Mouse (Mus musculus): ENCODE measurements around the gene Tchh. TPM values are rescaled to one million over a fixed set of nuclear protein-coding genes. Genes with fewer than 3 reads are reported as not detected.
"Not testable (repeated sequence)": the region's sequence is repeated elsewhere in the genome, so short reads cannot be mapped to it uniquely, and the experiment has no call there.

The Tchh gene
- 1 to 10 TPM; 1.3 to 2.5 (median 1.6) TPM for total RNA-seq (2022)

DNA sequence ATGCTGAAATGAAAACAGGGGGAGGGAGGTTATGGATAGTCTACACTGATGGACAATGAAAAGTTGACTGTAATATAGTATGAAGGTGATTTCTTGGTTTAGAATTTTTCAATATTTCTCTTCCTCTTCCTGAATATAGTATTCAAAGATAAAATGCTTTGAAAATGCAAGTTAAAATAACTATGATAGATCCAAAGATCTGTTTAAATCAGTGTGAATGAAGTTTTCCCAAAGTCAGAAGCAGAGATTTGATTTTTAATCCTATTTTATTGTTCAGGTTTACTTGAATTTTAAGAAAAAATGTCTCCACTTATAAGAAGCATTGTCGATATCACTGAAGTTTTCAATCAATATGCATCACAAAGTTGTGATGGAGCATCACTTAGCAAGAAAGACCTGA, at the start of gene Tchh:
Gene Tchh (plus strand): TSS at position 301 of the 400 bp plus-strand sequence.
- no peak for DNase-seq (ENCODE audit: low spot score in 2 of 2)

- DNase-seq (ENCODE audit: low spot score in 2 of 2), result no peak
These were observed 48.8 kb upstream of the Tchh start, which contains the start of gene Rptn for GRCm38 (mm10) chr3:93393366-93393765. TSS of gene Rptn (plus strand) at chr3:93393699.

GRCm38 (mm10) chr3:93403936-93404335, 38.2 kb upstream of the Tchh start:
- DNase-seq (ENCODE audit: low spot score in 2 of 2), result no peak

DNA sequence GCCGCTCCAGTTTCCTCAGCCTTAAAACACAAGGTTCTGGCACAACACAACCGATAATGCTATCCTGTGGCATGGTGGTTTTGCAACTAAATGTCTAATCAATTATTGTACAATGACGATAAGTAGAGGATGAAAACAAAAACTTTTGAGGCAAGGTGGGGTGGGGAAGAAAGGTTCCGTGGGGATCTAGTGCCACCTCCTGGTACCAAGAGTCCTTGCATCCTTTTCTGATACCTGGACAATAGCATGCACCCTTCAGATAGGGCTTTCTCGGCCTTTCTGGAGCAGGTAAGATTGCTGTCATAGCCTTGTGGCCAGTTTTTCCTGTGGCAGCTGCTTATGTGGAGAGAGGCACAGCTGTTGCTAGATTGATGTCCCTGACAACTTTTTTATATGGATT, 35.1 kb upstream of the Tchh start:
- peak in 1 of 2 experiments; percentile 8 for DNase-seq (ENCODE audit: low spot score in 2 of 2)

DNA sequence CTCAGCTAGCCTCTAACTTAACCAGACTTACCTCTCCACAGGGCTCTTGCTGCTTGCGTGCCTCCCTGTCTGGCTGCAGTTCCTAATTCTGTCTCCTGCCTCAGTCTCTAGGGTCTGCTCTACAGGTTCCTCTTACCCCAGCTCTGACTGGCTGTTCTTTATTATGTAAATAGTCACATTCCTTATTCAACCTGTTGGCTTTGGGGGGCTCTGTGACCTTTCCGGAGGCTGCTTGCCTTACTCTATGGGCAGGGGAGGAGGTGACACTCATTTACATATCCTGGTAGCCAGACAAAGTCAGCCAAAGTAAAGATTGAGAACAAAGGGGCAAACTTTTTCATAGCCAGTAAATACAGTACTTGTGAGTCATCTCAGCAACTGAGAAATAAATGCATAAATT, 30.2 kb upstream of the Tchh start:
- DNase-seq (ENCODE audit: low spot score in 2 of 2), result no peak

DNA sequence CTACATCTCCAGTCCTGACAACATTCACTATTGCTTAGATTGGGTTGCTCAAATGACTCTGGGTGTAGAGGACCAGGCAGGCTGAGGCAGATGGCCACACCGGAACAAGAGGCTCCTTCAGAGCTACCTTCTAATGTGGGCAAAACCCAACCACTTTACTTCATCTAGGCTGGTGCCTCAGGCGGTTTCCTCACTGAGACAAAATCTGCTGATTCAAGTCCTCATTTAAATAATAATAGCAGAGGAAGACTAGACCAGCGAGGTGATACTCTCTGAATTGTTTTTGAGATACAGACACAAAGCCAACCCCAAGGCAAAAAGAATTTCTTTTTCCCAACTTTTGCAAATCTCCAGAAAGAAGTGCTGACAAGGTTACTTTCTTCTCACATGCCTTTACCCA, 10.5 kb upstream of the Tchh start:
- DNase-seq (ENCODE audit: low spot score in 2 of 2), result no peak

- DNase-seq (ENCODE audit: low spot score in 2 of 2), result peak in 1 of 2 experiments; percentile 9
These were observed 1.5 kb downstream of the Tchh start for GRCm38 (mm10) chr3:93443501-93444101.

DNA sequence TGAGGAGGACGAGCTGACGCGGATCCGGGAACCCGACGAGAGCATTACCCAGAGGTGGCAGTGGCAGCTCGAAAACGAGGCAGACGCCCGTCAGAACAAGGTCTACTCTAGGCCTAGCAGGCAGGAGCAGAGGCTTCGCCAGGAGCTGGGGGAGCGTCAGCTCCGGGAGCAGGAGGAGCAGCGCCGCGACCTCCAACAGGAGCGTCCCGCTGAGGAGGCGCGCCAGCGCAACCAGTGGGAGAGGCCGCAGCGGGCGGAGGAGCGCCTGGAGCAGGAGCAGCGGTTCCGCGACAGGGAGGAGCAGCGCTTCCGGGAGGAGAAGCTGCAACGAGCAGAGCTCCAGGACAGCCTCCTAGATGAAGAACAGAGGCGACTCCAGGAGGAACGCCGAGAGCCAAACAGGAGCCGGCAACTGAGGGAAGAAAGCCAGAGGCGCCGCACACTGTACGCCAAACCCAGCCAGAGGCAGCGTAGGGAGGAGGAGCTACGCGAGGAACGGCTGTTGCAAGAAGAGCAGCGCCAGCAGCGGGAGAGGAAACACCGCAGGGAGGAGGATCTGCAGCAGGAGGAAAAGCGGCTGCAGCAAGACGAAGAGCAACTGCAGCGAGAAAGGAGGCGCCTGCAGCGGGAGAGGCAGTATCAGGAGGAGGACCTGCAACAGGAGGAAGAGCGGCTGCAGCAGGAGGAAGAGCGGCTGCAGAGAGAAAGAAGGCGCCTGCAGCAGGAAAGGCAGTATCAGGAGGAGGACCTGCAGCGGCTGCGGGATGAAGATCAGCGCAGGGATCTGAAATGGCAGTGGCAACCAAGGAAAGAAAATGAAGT, 2.4 kb downstream of the Tchh start:
- DNase-seq (ENCODE audit: low spot score in 2 of 2), result peak; percentile 32 to 62

GRCm38 (mm10) chr3:93445165-93445705, 3.1 kb downstream of the Tchh start:
- DNase-seq (ENCODE audit: low spot score in 2 of 2), result peak in 1 of 2 experiments; percentile 6

- no peak for DNase-seq (ENCODE audit: low spot score in 2 of 2)
These were observed 4.1 kb downstream of the Tchh start for GRCm38 (mm10) chr3:93446128-93446755.

GRCm38 (mm10) chr3:93446756-93447137, 4.6 kb downstream of the Tchh start:
- DNase-seq (ENCODE audit: low spot score in 2 of 2), result not testable (repeated sequence)

- DNase-seq (ENCODE audit: low spot score in 2 of 2), result peak; percentile 45 to 61
These were observed 5.2 kb downstream of the Tchh start for GRCm38 (mm10) chr3:93447138-93447841.

- DNase-seq (ENCODE audit: low spot score in 2 of 2), result no peak
These were observed 24.4 kb downstream of the Tchh start for GRCm38 (mm10) chr3:93466556-93466955.

GRCm38 (mm10) chr3:93467130-93467529, 25.0 kb downstream of the Tchh start:
- no peak for DNase-seq (ENCODE audit: low spot score in 2 of 2)

DNA sequence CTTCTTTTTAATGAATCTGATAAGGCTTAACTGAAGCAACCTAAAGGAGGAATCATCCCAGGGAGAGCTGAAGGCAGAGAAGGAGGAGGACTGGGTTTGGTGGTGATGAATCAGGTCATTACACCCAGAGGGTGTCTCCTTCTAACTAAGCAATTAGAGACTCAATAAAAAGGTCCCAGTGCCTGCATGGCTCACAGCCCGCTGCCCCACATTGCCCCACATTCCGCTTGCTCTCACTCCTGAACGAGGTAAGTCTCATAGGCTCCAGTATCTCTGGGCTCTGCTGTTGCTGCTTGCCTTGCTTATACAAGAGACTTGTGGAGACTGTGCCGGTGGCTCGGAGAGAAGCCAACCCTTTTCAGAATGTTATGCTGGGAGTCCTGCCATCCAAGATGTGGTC, 26.4 kb downstream of the Tchh start, which contains the start of gene Tchhl1:
Gene Tchhl1 (plus strand): TSS at position 194 of the 400 bp plus-strand sequence.
- DNase-seq (ENCODE audit: low spot score in 2 of 2), result no peak

GRCm38 (mm10) chr3:93469629-93470028, 27.5 kb downstream of the Tchh start:
- no peak for DNase-seq (ENCODE audit: low spot score in 2 of 2)

DNA sequence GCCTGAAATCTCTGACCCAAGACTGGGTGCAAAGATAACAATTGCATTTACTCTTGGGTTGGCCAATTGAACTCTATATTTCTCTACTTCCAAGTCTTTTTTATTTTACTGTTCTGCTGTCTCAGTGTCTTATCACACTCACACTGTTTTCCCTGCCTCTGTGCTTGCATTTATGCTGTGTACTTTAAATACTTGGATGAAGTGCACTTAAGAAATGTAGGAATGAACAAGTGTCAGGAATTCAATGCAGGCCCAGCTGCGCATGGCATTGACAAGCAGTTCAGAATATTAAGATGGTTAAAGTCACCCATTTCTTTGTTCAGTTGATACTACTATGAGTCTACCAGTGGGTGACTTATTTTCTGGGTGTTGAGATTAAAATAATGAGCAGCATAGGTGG, 37.9 kb downstream of the Tchh start:
- no peak for DNase-seq (ENCODE audit: low spot score in 2 of 2)

DNA sequence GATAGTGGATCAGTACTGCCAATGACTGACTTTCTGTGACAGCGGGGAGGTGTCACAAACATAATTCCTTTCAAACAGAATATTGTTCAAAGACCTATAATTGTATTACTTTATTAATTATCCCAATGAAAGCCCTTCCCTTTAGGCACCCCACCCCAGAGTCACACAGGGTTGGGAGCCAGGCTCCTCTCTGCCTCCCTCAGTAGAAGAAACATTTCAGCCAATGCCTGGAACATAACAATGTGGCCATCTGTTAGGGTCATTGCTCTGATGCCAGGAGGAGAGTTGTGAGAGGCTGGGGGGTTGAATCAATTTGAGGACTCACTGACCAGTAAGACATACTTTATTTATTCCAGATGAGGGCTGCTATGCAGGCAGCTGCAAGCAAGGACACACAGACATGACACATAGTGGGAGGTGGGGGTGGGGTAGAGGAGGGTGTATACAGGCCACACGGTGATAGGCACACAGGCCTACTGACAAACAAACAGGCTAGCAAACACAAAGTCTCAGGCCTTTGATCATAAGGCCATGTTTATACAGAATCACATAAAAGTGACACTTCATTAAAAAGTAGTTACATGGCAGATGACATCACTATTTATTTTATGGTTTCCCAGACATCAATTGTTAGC, 40.0 kb downstream of the Tchh start:
- DNase-seq (ENCODE audit: low spot score in 2 of 2), result no peak

- no peak for DNase-seq (ENCODE audit: low spot score in 2 of 2)
These were observed 43.5 kb downstream of the Tchh start for GRCm38 (mm10) chr3:93485611-93486010.

DNA sequence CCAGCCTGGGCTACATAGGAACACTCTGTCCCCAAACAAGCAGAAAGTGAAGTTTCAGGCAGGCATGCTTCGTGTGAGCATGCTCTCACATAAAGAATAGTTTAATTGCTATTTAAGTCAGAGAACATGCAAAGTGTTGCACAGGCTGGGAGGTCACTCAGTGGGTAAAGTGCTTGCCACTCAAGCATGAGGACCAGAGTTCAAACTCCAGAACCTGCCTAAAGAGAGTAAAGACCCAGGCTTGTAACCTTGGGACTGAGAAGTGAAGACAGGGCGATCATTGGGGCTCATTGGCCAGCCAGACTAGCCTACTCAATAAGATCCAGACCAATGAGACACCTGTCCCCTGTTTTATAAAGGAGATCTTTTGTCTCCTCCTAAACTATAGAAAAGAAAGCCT, 46.4 kb downstream of the Tchh start:
- DNase-seq (ENCODE audit: low spot score in 2 of 2), result no peak

DNA sequence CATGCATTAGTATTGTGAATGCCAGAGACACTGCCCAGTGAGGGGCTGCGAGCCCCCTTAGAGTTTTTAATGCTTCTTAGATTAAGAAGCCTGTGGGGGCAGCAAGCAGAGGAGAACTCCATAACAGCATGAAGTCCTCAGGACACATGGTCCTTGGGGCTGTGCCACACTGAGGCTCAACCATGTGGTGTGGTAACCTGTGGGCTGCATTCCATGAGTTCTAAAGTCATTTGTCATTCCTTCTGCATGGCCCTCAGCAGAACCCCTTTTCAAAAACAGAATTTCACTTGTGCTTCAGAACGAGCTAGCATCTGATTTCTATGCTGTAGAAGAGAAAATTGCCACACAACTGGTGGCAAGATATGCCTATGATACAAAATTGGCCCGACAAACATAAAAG, 50.0 kb downstream of the Tchh start:
- DNase-seq (ENCODE audit: low spot score in 2 of 2), result no peak

Data from layer of hippocampus, adult 8-10 months (tissue).